Mouse (Mus musculus) liver, embryonic 14.5 days (tissue): ENCODE results near the gene Tomt.

Experiments
- CTCF ChIP-seq: IDR thresholded peaks from 2 replicates; pipeline ENCODE4 v1.5.1; 2016; ENCODE audit warnings: antibody characterized with exemption, low read depth, control low read depth
- EP300 ChIP-seq: IDR thresholded peaks from 2 replicates; pipeline ENCODE4 v1.6.1; 2016; ENCODE audit warnings: antibody characterized with exemption, low read depth

GRCm38 (mm10) chr7:101895695-101896094 lies 10.5 kb downstream of the Tomt start:
- TF ChIP-seq CTCF (no peak), EP300 (no peak)
